Mouse (Mus musculus): ENCODE data around the gene Nrbf2. TPM values are rescaled to one million over a fixed set of nuclear protein-coding genes. Genes with fewer than 3 reads are reported as not detected.

The Nrbf2 gene
- polyA plus RNA-seq, 1 experiment from 2014 or later: 31.9 TPM

DNA sequence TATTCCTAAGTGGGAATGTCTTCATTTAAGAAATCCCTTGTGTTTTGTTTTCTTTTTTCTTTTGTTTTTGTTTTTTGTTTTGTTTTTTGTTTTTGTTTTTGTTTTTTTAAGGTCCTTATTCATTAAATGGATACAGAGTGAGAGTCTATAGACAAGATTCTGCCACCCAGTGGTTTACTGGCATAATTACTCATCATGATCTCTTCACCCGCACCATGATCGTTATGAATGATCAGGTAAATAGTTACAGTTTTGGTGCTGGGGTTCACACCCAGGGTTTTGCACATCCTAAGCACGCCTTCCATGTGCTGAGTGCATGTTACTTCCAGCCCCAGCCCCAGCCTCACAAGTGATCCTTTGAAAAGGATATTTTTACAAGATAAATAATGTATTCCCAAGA, 68.2 kb downstream of the Nrbf2 start:
- Histone ChIP-seq H3K9ac (no peak overlapping the region), H3K9me3 (replicated peaks) (no peaks in the 10 kb centered on the region), H3K4me3 (no peak overlapping the region), H3K36me3 (peaks cover 29% of the 10 kb centered on the region), H3K4me1 (replicated peaks) (peaks cover 22% of the 10 kb centered on the region), H3K27ac (ENCODE audit: poor library complexity, severe bottlenecking) (no peak overlapping the region), H3K4me2 (no peak overlapping the region), H3K27me3 (replicated peaks) (no peaks in the 10 kb centered on the region)
- no peak for ATAC-seq (ENCODE audit: insufficient number of reproducible peaks, low FRiP score)
- WGBS: 83% methylated on average over 3 of the region's 3 CpGs

Other genes with a start within 250 kb of the Nrbf2 start
- 37.9 and 42.3 TPM in 2 replicates for gene Jmjd1c, start 189.2 kb downstream of the Nrbf2 start, polyA plus RNA-seq (2016; fragmentation: Nextera tagmentation; extraction: Ambion mirVana)
- 28.4 and 29.3 TPM in 2 replicates for gene Reep3, start 188.4 kb downstream of the Nrbf2 start, polyA plus RNA-seq (2016; fragmentation: Nextera tagmentation; extraction: Ambion mirVana)